Mouse (Mus musculus) fat pad, adult 2 months (tissue): ENCODE data around the gene Med6.

Source experiments
- DNase-seq: peaks from one replicate; pipeline ENCODE4 v3.0.0-alpha.2; 2011; ENCODE audit warnings: low read depth, low spot score; ENCODE audit errors: extremely low read depth

The Med6 gene

GRCm38 (mm10) chr12:81594902-81595671 is at the start of gene Med6:
Gene Med6 (minus strand): TSS chr12:81595008.
- peak; percentile 77 for DNase-seq

GRCm38 (mm10) chr12:81642361-81643082 is 47.7 kb upstream of the Med6 start:
- DNase-seq: no peak

GRCm38 (mm10) chr12:81640656-81641055 is 45.8 kb upstream of the Med6 start:
- DNase-seq: no peak

GRCm38 (mm10) chr12:81633246-81633645 is 38.4 kb upstream of the Med6 start:
- DNase-seq: no peak

- no peak for DNase-seq
Observed at GRCm38 (mm10) chr12:81631661-81632401, 37.0 kb upstream of the Med6 start.

- no peak for DNase-seq
Observed at GRCm38 (mm10) chr12:81630915-81631660, 36.3 kb upstream of the Med6 start, which contains the start of gene Ttc9. Gene Ttc9 (plus strand): TSS chr12:81631249.

- DNase-seq: no peak
Observed at GRCm38 (mm10) chr12:81630520-81630914, 35.7 kb upstream of the Med6 start.

- DNase-seq: peak; percentile 57
Observed at GRCm38 (mm10) chr12:81628091-81628490, 33.3 kb upstream of the Med6 start.

- peak; percentile 57 for DNase-seq
Observed at GRCm38 (mm10) chr12:81627426-81627825, 32.6 kb upstream of the Med6 start.

- no peak for DNase-seq
Observed at GRCm38 (mm10) chr12:81626226-81626861, 31.5 kb upstream of the Med6 start.

- DNase-seq: no peak
Observed at GRCm38 (mm10) chr12:81623377-81623776, 28.6 kb upstream of the Med6 start.

- DNase-seq: no peak
Observed at GRCm38 (mm10) chr12:81619302-81619701, 24.5 kb upstream of the Med6 start.

- DNase-seq: no peak
Observed at GRCm38 (mm10) chr12:81616980-81617379, 22.2 kb upstream of the Med6 start.

- DNase-seq: no peak
Observed at GRCm38 (mm10) chr12:81615807-81616206, 21.0 kb upstream of the Med6 start.

GRCm38 (mm10) chr12:81609445-81609844 is 14.6 kb upstream of the Med6 start:
- DNase-seq: no peak

GRCm38 (mm10) chr12:81604995-81605784 is 10.4 kb upstream of the Med6 start:
- DNase-seq: no peak

GRCm38 (mm10) chr12:81596547-81597262 is 1.9 kb upstream of the Med6 start:
- no peak for DNase-seq

- DNase-seq: no peak
Observed at GRCm38 (mm10) chr12:81568374-81568773, 26.4 kb downstream of the Med6 start, which contains the start of gene Adam21. Gene Adam21 (minus strand): TSS chr12:81568474.

GRCm38 (mm10) chr12:81567931-81568330 is 26.9 kb downstream of the Med6 start:
- DNase-seq: no peak
